Mouse (Mus musculus) cerebellum, postnatal 10 days (tissue): ENCODE results near the gene Erc2.

Source experiments
- DNase-seq, 2 experiments: peaks; one replicate each; pipeline ENCODE4 v3.0.0; 2021; ENCODE audit warnings: mixed read lengths in 2 of 2

Gene Erc2

GRCm38 (mm10) chr14:27622176-27622922, at the start of gene Erc2:
Gene Erc2 (plus strand): TSS chr14:27622428.
- DNase-seq: peak; percentile 92 to 95

DNA sequence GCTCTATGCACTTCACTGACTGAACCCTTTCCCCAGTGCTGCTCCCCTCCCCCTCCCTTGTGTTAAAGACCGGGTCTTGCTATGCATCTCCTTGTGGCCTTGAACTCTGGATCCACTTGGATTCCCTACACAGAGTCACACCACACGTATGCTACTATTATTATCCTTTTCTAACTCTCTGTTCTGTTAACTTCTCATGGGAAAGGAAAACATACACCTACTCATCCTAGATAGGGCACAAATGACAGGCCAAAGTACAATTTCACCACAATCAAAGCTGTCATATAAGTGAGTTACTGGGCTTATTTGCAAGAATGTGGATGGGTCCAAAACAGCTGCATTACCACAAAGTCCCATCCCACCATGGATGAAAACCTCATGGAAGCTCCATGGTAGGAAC, 43.8 kb upstream of the Erc2 start:
- no peak for DNase-seq

DNA sequence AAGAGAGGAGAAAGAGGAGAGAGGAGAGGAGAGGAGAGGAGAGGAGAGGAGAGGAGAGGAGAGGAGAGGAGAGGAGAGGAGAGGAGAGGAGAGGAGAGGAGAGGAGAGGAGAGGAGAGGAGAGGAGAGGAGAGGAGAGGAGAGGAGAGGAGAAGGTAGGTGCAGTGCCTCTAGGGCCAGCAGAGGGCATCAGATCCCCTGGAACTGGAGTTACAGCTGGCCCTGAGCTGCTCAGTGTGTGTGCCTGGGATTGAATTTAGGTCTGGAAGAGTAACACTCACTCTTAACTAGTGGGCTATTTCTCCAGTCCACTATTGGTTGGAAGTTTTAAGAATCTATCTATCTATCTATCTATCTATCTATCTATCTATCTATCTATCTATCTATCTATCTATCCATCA, 32.6 kb upstream of the Erc2 start:
- peak; percentile 74 to 76 for DNase-seq

- no peak for DNase-seq
These were observed 30.1 kb upstream of the Erc2 start for GRCm38 (mm10) chr14:27592163-27592562.

DNA sequence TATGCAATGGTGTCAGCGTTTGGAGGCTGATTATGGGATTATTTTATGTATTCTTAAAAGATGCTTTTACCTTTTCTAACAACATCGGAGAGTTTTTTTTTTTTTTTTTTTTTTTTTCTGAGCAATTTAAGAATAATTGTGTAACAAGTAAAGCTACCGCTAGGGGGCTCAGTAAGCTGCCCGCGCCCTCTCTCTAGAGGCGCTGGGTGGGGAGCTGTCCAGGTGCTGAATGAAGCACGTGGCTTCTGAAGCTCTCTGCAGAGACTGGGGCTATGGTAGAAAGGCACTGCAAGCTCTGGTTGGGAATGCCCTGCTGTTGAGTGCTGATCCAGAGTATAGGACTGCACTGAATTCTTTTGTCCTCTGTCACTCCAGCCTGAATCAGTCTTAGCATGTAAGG, 26.0 kb upstream of the Erc2 start:
- DNase-seq: peak; percentile 82 to 86

DNA sequence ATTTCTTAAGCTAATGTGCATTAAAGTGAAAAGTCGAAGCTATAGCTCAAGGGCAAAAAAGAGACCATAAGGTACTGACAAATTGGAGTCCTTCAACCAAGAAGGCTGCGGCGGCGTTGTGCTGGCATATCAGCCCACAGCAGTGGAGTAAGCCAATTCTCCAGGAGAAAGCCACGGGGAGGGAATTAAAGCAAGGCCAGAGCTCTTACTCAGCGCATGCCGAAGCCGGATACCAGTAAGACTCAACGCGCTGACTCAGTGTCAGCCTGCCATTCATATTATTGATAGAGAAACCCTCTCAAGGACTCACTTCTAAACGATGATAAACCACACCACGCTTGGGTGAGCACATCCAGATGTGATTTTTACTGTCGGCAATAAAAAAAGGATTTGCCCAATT, 20.1 kb upstream of the Erc2 start:
- peak; percentile 64 to 69 for DNase-seq

- no peak for DNase-seq
These were observed 14.8 kb upstream of the Erc2 start for GRCm38 (mm10) chr14:27607419-27607818.

- DNase-seq: no peak
These were observed 8.5 kb upstream of the Erc2 start for GRCm38 (mm10) chr14:27613766-27614165.

DNA sequence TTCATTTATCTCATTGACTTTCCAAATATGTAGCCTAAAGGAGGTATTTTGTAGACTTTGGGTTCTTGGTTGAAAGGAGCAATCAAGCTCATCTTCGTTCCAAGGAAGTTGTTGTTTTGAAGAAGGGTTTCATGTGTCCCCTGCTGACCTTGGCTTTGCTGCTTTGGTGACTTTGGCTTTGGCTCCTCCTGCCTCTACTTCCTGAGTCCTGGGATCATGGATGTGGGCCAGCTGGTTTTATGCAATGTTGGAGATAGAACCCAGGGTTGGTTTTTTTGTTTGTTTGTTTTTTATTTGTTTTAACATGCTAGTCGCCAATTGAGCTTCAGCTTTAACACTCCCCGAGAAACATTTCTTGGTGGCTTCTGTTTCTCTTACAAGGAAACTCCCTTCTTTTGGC, 4.9 kb upstream of the Erc2 start:
- no peak for DNase-seq

- DNase-seq: peak in 1 of 2 experiments; percentile 21
These were observed 652 bp upstream of the Erc2 start for GRCm38 (mm10) chr14:27621576-27621975.

- DNase-seq: no peak
These were observed 643 bp downstream of the Erc2 start for GRCm38 (mm10) chr14:27622923-27623219.

DNA sequence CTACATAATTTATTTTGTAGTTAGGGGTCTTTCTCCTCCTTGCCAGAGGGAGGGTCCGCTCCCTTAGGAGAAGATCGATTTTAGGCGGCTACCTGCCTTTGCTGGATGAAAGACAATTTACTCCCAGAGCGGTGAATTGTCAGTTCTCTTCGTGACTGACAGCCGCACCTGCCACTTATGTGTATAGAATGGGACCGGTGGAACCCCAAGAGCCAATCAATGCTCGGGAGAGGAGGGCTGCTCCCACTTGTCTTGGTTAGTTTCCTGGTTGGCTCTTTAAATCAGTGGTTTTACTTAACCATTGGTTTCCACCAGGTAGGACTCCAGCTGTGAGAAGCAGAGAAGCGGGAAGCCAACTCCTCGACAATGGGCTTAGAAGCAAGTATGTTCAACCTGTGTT, 1.1 kb downstream of the Erc2 start:
- DNase-seq: peak; percentile 88 to 89

DNA sequence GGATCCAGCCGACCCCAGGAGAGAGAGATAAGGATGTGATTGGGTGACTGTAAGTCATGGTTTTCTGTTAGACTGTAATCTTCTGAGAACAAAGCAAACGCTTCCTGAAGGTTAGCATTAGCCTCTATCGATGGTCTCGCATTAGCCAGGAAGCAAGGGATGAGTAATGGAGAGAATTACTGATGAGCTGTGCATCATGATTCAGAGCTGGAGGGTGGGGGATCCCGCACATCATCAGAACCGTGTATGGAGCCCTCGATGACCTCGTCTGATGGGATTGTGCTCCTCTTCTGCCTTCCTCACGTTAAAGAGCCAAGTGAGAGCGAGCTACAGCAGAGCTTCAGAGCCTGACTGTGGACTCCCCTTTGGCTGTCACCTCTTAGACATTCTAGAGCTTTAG, 6.5 kb downstream of the Erc2 start:
- DNase-seq: no peak

GRCm38 (mm10) chr14:27629369-27630012, 7.3 kb downstream of the Erc2 start:
- no peak for DNase-seq

DNA sequence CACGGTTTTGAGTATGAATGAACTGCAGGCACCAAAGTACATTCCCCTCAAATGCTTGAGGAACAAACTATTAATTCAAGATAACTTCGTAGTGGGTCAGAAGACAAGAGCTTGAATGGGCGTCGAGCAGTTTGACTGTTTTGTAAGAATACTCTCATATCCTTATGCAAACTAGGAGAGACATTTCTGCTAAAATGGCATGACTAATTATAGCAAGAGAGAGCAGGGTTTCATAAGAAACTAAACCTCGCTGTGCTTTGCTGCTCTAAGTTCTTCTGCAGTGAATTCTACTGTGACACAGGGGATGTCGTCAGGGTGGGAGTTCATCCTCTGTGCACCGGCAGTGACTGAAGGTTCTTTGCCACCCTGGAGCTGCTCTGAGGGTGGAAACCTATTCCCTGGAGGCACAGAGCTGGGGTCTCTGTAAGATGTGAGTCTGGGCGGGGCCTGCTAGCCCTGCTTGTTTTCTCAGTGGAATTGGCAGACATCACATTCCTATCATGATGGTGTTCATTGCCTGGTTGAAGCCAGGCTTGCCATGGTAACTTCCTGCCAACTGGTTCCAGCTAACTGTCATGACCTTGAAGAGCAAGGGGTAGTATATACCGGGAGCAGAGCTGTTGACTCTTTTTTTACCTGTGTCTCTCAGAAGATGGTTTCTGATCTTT, 8.9 kb downstream of the Erc2 start:
- DNase-seq: no peak

- DNase-seq: peak; percentile 75 to 82
These were observed 12.5 kb downstream of the Erc2 start for GRCm38 (mm10) chr14:27634761-27635160.

GRCm38 (mm10) chr14:27636556-27636955, 14.3 kb downstream of the Erc2 start:
- DNase-seq: no peak

GRCm38 (mm10) chr14:27641382-27641781, 19.2 kb downstream of the Erc2 start:
- no peak for DNase-seq

DNA sequence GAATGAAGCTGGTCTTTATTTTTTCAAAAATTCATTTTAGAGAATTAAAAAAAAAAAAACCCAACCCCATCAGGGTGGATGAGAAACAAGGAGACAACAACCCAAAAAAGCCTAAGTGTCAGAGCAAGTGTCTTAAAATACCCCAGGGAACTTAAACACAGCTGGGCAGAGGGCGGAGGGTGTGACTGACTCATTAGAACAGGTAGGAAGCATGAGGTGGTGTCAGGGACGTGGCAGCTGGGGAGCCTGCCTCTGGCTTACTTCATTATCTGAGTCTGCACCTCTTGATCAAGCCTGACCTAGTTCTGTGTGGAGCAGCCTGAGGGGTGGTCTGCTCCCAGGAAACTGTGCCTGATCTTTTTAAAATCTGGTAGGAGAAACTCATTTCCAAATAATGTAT, 20.8 kb downstream of the Erc2 start:
- DNase-seq: no peak

DNA sequence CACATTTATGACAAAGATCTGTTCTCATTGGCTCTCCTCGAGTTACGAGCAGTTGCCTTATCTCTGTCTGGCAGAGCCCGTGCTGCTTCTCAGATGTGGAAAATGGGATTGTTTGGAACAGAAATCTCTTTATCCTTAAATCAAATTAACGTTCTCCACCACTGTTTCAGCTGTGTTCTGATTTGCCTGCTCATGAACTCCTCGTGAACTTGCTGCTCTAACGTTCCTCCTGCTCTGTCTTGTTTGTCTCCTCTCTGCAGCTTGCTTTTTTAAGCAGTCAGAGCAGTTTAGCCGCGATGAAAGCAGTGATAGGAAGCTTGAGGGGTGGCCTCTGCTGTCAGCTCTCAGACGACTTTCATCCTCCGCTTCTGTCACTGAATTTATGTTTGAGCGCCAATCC, 32.4 kb downstream of the Erc2 start:
- DNase-seq: no peak

DNA sequence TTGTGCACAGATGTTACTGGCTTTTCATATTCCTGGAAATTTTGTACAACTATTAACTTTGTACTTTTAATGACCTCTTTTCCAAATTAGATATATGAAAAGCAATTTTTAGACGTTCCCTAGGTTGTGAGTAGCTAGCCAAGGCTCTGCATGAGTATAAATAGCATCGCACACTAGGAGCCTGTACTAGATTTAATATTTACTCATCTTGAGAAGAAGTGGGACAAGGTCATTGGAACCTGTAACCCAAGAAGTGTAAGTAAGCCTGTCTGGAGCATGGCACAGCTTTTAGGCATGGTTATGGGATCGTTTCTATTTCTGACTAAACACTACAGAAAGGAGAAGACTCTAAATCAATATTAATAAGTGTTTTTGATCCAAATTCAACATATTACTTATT, 36.4 kb downstream of the Erc2 start:
- no peak for DNase-seq

DNA sequence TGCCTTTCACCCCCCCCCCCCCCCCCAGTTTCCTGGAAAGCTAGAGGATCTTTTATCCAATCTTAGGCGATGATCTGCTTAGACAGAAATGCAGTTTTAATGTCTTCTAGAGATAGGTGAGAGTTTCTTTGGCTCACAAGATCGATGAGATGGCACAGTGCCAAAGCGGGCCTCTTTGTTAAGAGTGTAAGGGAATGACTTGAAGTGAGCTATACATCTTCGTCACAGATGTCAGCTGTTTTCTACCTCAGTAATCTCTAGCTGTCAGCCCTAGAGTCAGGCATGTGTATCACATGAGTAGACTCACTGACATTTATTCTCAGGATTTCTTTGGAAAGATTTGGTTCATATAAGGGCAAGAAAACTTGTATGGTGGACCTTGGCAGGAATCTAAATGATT, 39.2 kb downstream of the Erc2 start:
- peak; percentile 40 to 49 for DNase-seq

DNA sequence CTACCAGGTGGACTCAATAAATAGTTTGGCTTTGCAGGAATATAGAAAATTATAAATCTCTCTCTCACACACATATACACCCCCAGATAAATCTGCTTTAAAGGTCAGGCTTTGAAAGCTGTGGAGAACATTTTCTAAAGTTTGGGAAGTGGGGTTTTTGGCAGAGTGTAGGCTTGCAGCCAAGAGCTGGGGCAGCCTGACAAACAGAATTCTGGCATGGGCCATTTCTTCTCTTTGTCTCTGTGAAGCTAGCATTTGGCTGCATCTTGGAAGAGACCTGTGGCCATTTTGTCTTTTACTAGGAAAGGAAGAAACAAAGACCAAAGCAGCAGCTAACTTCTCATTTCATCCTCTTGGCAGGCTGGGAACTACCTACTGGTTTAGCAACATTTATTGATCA, 40.0 kb downstream of the Erc2 start:
- DNase-seq: peak; percentile 37 to 53
